Mouse (Mus musculus) CD4-positive, CD25-positive, alpha-beta regulatory T cell, adult 2 months (primary cell): ENCODE data around the gene Rabgap1l.

Experiments
- DNase-seq: peaks from one replicate; pipeline ENCODE4 v3.0.0-alpha.2; 2012; ENCODE audit warnings: low read depth, low spot score

Rabgap1l gene

GRCm38 (mm10) chr1:160787926-160788325, 5.1 kb downstream of the Rabgap1l start:
- no peak for DNase-seq

- peak; percentile 31 for DNase-seq
Measured at GRCm38 (mm10) chr1:160787164-160787563, 5.8 kb downstream of the Rabgap1l start.

- peak; percentile 58 for DNase-seq
Measured at GRCm38 (mm10) chr1:160786571-160786970, 6.4 kb downstream of the Rabgap1l start.

GRCm38 (mm10) chr1:160785681-160786225, 7.3 kb downstream of the Rabgap1l start:
- DNase-seq: peak; percentile 45

GRCm38 (mm10) chr1:160784122-160784521, 8.9 kb downstream of the Rabgap1l start:
- no peak for DNase-seq

GRCm38 (mm10) chr1:160774166-160774565, 18.8 kb downstream of the Rabgap1l start:
- no peak for DNase-seq

GRCm38 (mm10) chr1:160765565-160765964, 27.4 kb downstream of the Rabgap1l start:
- no peak for DNase-seq

- DNase-seq: peak; percentile 86
Measured at GRCm38 (mm10) chr1:160758243-160758642, 34.8 kb downstream of the Rabgap1l start.

GRCm38 (mm10) chr1:160755359-160755758, 37.7 kb downstream of the Rabgap1l start:
- no peak for DNase-seq

GRCm38 (mm10) chr1:160750629-160751028, 42.4 kb downstream of the Rabgap1l start:
- DNase-seq: no peak

- DNase-seq: no peak
Measured at GRCm38 (mm10) chr1:160746786-160747185, 46.2 kb downstream of the Rabgap1l start.

- no peak for DNase-seq
Measured at GRCm38 (mm10) chr1:160745238-160745930, 47.6 kb downstream of the Rabgap1l start.

GRCm38 (mm10) chr1:160744009-160744408, 49.0 kb downstream of the Rabgap1l start:
- peak; percentile 27 for DNase-seq

GRCm38 (mm10) chr1:160743229-160743628, 49.8 kb downstream of the Rabgap1l start:
- peak; percentile 77 for DNase-seq

GRCm38 (mm10) chr1:160740650-160741049, 52.4 kb downstream of the Rabgap1l start:
- DNase-seq: no peak

- no peak for DNase-seq
Measured at GRCm38 (mm10) chr1:160734743-160735142, 58.3 kb downstream of the Rabgap1l start.

- DNase-seq: no peak
Measured at GRCm38 (mm10) chr1:160729944-160730343, 63.1 kb downstream of the Rabgap1l start.

GRCm38 (mm10) chr1:160717742-160718141, 75.3 kb downstream of the Rabgap1l start:
- peak; percentile 57 for DNase-seq

GRCm38 (mm10) chr1:160714685-160715084, 78.3 kb downstream of the Rabgap1l start:
- no peak for DNase-seq

- no peak for DNase-seq
Measured at GRCm38 (mm10) chr1:160713887-160714286, 79.1 kb downstream of the Rabgap1l start.

GRCm38 (mm10) chr1:160713383-160713782, 79.6 kb downstream of the Rabgap1l start:
- no peak for DNase-seq

GRCm38 (mm10) chr1:160710539-160710938, 82.5 kb downstream of the Rabgap1l start:
- no peak for DNase-seq

GRCm38 (mm10) chr1:160704596-160704995, 88.4 kb downstream of the Rabgap1l start:
- no peak for DNase-seq
